Mouse (Mus musculus) heart, embryonic 15.5 days (tissue): ENCODE measurements around the gene Ncf2. TPM values are rescaled to one million over a fixed set of nuclear protein-coding genes. Genes with fewer than 3 reads are reported as not detected.

ENCODE experiments used
- ATAC-seq: fragments of 200-750 bp; cut with Nextera tagmentation; replicated peaks from 2 replicates; pipeline ENCODE4 v1.8.0; 2017; ENCODE audit warnings: low read depth, moderate TSS enrichment; ENCODE audit not compliant: insufficient number of reproducible peaks, insufficient read depth, low FRiP score
- H3K27ac ChIP-seq: fragments of 300-500 bp; sonication (generic); 2 replicates; pipeline ENCODE4 v1.5.1; 2015; ENCODE audit warnings: mild to moderate bottlenecking, inconsistent platforms
- H3K27me3 ChIP-seq: fragments of 300-500 bp; sonication (generic); 2 replicates; pipeline ENCODE4 v1.6.1; 2015; ENCODE audit warnings: inconsistent platforms
- H3K36me3 ChIP-seq: fragments of 300-500 bp; sonication (generic); 2 replicates; pipeline ENCODE4 v1.6.1; 2015; ENCODE audit warnings: mild to moderate bottlenecking, inconsistent platforms
- H3K4me1 ChIP-seq: fragments of 300-500 bp; sonication (generic); replicated peaks from 2 replicates; pipeline ENCODE4 v1.6.1; 2015; ENCODE audit warnings: inconsistent platforms
- H3K4me2 ChIP-seq: fragments of 300-500 bp; sonication (generic); 2 replicates; pipeline ENCODE4 v1.6.1; 2015; ENCODE audit warnings: inconsistent platforms, mild to moderate bottlenecking, moderate library complexity
- H3K4me3 ChIP-seq: fragments of 300-500 bp; sonication (generic); 2 replicates; pipeline ENCODE4 v1.5.1; 2015; ENCODE audit warnings: mild to moderate bottlenecking, inconsistent platforms
- H3K9ac ChIP-seq: fragments of 300-500 bp; sonication (generic); 2 replicates; pipeline ENCODE4 v1.6.1; 2015; ENCODE audit warnings: mild to moderate bottlenecking, inconsistent platforms
- H3K9me3 ChIP-seq: fragments of 300-500 bp; sonication (generic); replicated peaks from 2 replicates; pipeline ENCODE4 v1.6.1; 2016; ENCODE audit warnings: inconsistent platforms
- WGBS: fragments of 180-500 bp; shearing (Covaris S2); methylation state at CpG from one replicate; pipeline ENCODE4 v1.1.7; 2015; ENCODE audit warnings: mixed read lengths; 5-methylcytosine and 5-hydroxymethylcytosine counted together
- polyA plus RNA-seq: library from polyadenylated mRNA; unstranded; fragments of >200 nt; fragmentation: Nextera tagmentation; extraction: Ambion mirVana; gene quantifications from 2 replicates; pipeline ENCODE4 v1.2.1, GENCODE M21; 2015

Ncf2 gene
- polyA plus RNA-seq, 1 experiment from 2014 or later, result 3.3 TPM

DNA sequence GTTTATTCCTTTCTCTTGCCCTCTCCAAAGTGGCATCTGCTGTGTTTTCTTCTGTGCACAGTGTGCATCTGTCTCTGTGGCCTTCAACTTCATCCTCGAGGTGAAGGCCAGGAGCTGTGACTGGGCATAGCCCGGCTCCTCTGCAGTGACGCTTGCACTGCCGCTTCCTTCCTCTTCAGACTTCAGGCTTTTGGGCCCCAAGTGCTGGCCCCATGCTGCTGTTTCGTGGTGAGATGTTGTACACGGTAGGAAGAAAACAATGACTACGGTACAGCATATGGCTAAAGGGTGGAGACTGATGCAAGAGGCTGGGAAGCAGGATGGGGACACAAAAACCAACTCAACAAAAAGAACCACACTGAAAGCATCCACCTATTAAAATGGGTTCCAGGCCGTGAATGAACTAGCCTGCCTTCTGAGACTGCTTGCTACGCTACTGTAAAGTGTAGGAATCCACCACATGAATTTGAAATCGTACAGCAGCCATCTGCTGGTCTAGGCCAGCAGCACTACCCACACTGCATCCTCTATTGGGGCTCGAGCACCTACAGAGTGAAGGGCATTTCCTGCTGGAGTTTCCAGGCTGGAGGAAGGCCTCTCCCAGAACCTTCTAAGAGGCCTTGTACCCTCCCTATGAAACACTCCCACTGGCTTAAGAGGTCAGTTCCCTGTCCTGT lies 38.2 kb downstream of the Ncf2 start:
- Histone ChIP-seq H3K4me2 (no peak overlapping the region), H3K36me3 (peaks cover 59% of the 10 kb centered on the region), H3K4me3 (no peak overlapping the region), H3K27ac (no peak overlapping the region), H3K27me3 (no peaks in the 10 kb centered on the region), H3K4me1 (no peaks in the 10 kb centered on the region), H3K9ac (no peak overlapping the region), H3K9me3 (no peaks in the 10 kb centered on the region)
- ATAC-seq, result no peak
- 80% methylated on average over 11 of the region's 11 CpGs for WGBS

DNA sequence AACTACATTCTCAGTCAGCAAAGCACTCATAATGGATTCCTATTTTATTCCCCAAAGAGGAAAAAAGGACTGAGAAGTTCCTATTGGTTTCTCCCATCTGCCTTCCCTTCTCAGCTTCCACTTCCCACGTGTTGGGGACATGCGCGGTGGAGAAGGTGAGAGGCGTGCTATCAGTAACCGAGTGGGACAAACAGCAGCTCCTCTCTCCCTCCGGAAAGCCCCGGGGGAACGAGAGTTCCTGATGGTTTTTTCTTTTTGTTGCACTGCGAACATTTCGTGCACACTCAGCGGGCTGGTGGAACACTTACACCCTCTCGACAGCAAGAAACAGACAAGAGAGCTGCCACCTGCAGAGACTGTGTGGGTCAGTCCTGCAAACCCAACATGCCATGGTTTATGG lies 38.8 kb downstream of the Ncf2 start:
- Histone ChIP-seq H3K9me3 (no peaks in the 10 kb centered on the region), H3K4me1 (no peaks in the 10 kb centered on the region), H3K9ac (no peak overlapping the region), H3K36me3 (peaks cover 66% of the 10 kb centered on the region), H3K4me2 (no peak overlapping the region), H3K27me3 (no peaks in the 10 kb centered on the region), H3K4me3 (no peak overlapping the region), H3K27ac (no peak overlapping the region)
- WGBS, result 81% methylated on average over 12 of the region's 12 CpGs
- ATAC-seq, result no peak

DNA sequence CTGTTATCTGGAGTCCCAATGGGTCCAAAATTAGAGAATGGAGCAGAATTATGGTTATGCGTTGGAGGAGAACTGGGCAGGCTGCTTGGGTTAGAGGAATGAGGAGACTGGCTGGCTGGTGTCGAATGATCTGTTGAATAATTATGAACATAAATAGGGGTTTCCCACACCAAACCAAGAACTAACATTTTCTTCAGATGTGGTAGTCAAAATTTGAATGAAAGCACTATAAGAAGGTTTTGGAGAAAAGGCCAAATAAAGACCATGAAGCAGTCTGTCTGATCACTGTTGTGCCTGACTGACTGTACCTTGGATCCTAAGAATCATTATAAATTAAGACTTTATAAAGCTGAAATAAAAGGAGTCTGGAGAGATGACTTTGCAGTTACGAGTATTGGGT lies 40.3 kb downstream of the Ncf2 start:
- ATAC-seq, result no peak
- Histone ChIP-seq H3K4me3 (no peak overlapping the region), H3K36me3 (peaks cover 80% of the 10 kb centered on the region), H3K9ac (no peak overlapping the region), H3K27ac (no peak overlapping the region), H3K9me3 (no peaks in the 10 kb centered on the region), H3K4me2 (no peak overlapping the region), H3K4me1 (peaks cover 3% of the 10 kb centered on the region; the same call in 1 of the 2 replicates), H3K27me3 (no peaks in the 10 kb centered on the region)
- WGBS, result 90% methylated on average over 3 of the region's 3 CpGs

DNA sequence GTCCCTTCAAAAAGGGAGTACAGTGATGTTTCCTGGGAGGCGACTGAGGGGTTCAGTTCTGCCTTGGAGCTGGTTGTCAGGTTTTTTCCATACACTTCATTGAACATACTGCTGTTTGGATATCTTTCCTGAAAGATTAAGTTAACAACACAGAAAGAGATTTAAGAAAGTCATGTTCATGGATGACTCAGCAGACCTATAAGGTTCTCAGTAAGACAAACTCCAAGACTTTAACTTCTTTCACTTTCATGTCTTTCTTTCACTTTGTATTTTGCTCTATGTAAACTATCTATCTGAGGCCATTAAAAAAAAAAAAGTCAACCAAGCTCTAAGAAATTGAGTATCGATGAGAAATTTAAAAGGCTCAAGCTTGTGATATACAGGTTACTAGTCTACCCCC lies 41.1 kb downstream of the Ncf2 start:
- Histone ChIP-seq H3K27ac (no peak overlapping the region), H3K4me1 (peaks cover 4% of the 10 kb centered on the region; the same call in 1 of the 2 replicates), H3K4me2 (no peak overlapping the region), H3K36me3 (peaks cover 87% of the 10 kb centered on the region), H3K27me3 (no peaks in the 10 kb centered on the region), H3K9me3 (no peaks in the 10 kb centered on the region), H3K4me3 (no peak overlapping the region), H3K9ac (no peak overlapping the region)
- no peak for ATAC-seq
- WGBS, result 91% methylated on average over 2 of the region's 2 CpGs

DNA sequence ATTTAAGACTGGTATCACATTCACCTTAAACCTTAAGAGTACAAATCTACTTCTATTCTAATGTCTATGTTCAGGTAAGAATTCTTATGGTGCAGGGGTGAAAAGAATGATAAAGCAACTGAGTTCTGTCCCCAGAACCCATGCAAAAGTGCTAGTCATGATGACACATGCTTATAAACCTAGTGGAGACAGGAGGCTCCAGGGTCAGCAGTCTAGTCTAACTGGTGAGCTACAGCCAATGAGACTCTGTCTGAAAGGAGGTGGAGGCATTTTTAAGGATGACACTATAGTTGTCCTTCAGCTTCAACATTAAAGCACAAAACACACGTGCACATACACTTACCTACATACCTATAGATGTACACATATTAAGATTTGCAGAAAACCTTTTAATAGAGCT lies 44.6 kb downstream of the Ncf2 start:
- H3K27ac ChIP-seq, result no peak overlapping the region
- no peak for ATAC-seq
- H3K4me3 ChIP-seq, result no peak overlapping the region
- H3K36me3 ChIP-seq, result peaks cover 91% of the 10 kb centered on the region
- H3K4me1 ChIP-seq, result peaks cover 4% of the 10 kb centered on the region; the same call in 1 of the 2 replicates
- 92% methylated on average over 1 of the region's 1 CpGs for WGBS
- no peaks in the 10 kb centered on the region for H3K27me3 ChIP-seq
- H3K9me3 ChIP-seq, result no peaks in the 10 kb centered on the region
- no peak overlapping the region for H3K4me2 ChIP-seq
- H3K9ac ChIP-seq, result no peak overlapping the region

DNA sequence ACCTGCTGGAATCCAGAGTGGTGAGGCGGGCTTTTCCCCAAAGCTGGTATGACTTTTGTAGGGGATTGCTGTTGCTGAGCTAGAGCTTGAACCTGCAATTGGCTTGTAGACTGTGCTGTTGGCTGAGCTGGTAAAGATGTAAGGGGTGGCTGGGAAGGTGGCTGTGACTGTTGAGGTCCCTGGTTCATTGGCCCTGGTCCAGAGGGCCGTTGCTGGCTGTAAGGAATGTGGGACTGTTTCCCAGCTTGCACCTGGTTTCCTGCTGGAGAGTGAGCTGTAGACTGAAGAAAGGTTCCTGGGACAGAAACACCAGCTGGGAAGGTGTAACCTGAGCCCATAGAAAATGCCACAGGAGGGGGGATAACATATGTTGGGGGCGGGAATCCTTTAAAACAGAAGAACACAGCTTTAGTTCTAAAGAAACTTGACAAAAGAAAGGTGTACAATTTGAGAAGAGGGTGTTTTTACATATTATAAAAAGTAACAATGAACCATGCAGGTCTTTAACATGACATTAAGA lies 45.3 kb downstream of the Ncf2 start:
- Histone ChIP-seq H3K27ac (no peak overlapping the region), H3K4me3 (no peak overlapping the region), H3K4me2 (no peak overlapping the region), H3K9me3 (no peaks in the 10 kb centered on the region), H3K36me3 (peaks cover 87% of the 10 kb centered on the region), H3K9ac (no peak overlapping the region), H3K27me3 (no peaks in the 10 kb centered on the region), H3K4me1 (peaks cover 4% of the 10 kb centered on the region; the same call in 1 of the 2 replicates)
- 69% methylated on average over 3 of the region's 3 CpGs for WGBS
- ATAC-seq, result no peak

DNA sequence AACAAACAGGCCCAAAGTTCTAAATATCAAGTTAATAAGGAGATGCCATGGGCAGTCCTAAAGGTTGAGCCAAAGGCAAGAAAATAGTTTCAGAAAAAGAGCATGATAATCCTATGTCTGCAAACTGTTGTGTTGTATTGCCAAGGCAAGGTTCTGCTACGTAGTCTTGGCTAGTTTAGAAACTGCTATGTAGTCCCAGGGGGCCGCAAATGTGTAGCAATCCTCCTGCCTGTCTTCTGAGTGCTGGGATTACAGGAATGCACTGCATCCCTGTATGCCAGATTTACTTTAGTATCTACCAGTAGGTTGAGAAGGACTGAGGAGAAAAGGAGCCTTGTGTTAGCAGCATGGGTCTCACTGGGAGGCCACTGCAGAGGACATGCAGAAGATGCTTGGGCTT lies 46.9 kb downstream of the Ncf2 start:
- H3K4me2 ChIP-seq, result no peak overlapping the region
- no peak overlapping the region for H3K9ac ChIP-seq
- H3K36me3 ChIP-seq, result peaks cover 89% of the 10 kb centered on the region
- H3K27ac ChIP-seq, result no peak overlapping the region
- H3K9me3 ChIP-seq, result no peaks in the 10 kb centered on the region
- H3K4me1 ChIP-seq, result peaks cover 4% of the 10 kb centered on the region; the same call in 1 of the 2 replicates
- 92% methylated on average over 2 of the region's 2 CpGs for WGBS
- H3K4me3 ChIP-seq, result no peak overlapping the region
- no peaks in the 10 kb centered on the region for H3K27me3 ChIP-seq
- ATAC-seq, result no peak

DNA sequence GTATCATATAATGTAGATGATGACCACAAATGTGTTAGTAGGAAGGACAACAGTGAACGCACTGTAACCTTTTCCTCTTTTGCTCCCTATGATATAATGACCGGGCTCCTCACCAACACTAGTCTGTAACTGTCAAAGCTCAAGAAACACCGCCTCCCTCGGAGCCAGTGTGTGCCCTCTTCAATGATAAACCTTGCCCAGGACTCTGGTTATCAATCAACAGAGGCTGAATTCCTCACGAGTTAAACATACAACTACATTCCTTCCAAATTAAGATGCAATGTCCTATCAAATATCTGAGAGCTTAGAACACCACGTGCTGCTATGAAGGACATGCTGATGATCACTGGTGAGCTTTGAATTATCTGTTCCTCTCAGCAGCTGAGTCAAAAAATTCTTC lies 69.9 kb downstream of the Ncf2 start:
- no peak overlapping the region for H3K4me3 ChIP-seq
- H3K4me2 ChIP-seq, result no peak overlapping the region
- no peak overlapping the region for H3K27ac ChIP-seq
- H3K36me3 ChIP-seq, result peaks cover 27% of the 10 kb centered on the region
- ATAC-seq, result no peak
- 48% methylated on average over 6 of the region's 6 CpGs for WGBS
- H3K9me3 ChIP-seq, result no peaks in the 10 kb centered on the region
- 0 out of 2 replicates have a peak, but pooled peaks cover 3% of the 10 kb centered on the region for H3K4me1 ChIP-seq
- H3K27me3 ChIP-seq, result no peaks in the 10 kb centered on the region
- no peak overlapping the region for H3K9ac ChIP-seq

DNA sequence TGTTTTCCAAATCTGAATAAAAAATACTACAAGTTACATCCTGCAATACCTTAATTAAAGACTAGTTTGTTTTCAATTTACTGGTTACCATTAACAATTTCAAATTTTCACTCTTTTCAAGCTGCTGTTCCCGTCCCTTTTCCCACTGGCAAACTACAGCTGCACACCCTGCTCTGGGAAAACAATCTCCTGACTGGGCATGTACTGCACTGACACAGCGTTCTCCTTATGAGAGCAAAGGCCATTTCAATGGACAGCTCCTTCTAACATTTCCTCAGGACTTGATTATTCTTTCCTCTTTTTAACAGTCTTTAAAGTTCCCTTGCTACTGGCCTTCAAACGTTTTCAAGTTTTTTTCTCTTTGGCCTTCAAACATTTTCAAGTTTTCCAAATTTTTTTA lies 71.0 kb downstream of the Ncf2 start:
- Histone ChIP-seq H3K9me3 (no peaks in the 10 kb centered on the region), H3K36me3 (peaks cover 16% of the 10 kb centered on the region), H3K4me3 (no peak overlapping the region), H3K4me2 (no peak overlapping the region), H3K4me1 (0 out of 2 replicates have a peak, but pooled peaks cover 3% of the 10 kb centered on the region), H3K27me3 (no peaks in the 10 kb centered on the region), H3K9ac (no peak overlapping the region), H3K27ac (no peak overlapping the region)
- WGBS, result 64% methylated on average over 3 of the region's 3 CpGs
- no peak for ATAC-seq

Other genes with a start within 250 kb of the Ncf2 start
- gene Apobec4, start 49.6 kb upstream of the Ncf2 start, polyA plus RNA-seq, result not detected in 2 replicates
- 54.7 and 64.6 TPM in 2 replicates for gene Rgl1, start 33.8 kb upstream of the Ncf2 start, polyA plus RNA-seq
- gene Arpc5, start 33.7 kb upstream of the Ncf2 start, polyA plus RNA-seq, result 189 and 199 TPM in 2 replicates
- gene Smg7, start 102.5 kb downstream of the Ncf2 start, polyA plus RNA-seq, result 21.9 and 24.1 TPM in 2 replicates
- 0.89 and 1.3 TPM in 2 replicates for gene Nmnat2, start 154.8 kb downstream of the Ncf2 start, polyA plus RNA-seq